Mouse (Mus musculus) CH12.LX (cell line): ENCODE results near the gene Gemin8.
A peak's percentile ranks its signal among the peaks of the same experiment; 100 is the strongest.

Experiments used
- CHD2 ChIP-seq: IDR thresholded peaks from 2 replicates; pipeline ENCODE4 v1.6.1; 2011; ENCODE audit warnings: low read length, improper control_type of control experiment
- CTCF ChIP-seq, 2 experiments: IDR thresholded peaks in 1 of 2; conservative IDR thresholded peaks in 1 of 2; 2 replicates each; pipeline ENCODE4 v1.5.1; 2011 to 2012; ENCODE audit warnings: low read depth in 2 of 2, low read length in 2 of 2, improper control_type of control experiment in 1 of 2, inconsistent platforms in 1 of 2, mild to moderate bottlenecking in 1 of 2, moderate library complexity in 1 of 2
- EP300 ChIP-seq: IDR thresholded peaks from 2 replicates; pipeline ENCODE4 v1.6.1; 2011; ENCODE audit warnings: low read length, improper control_type of control experiment
- GABPA ChIP-seq: IDR thresholded peaks from 2 replicates; pipeline ENCODE4 v1.6.1; 2012; ENCODE audit warnings: low read depth, low read length, improper control_type of control experiment, inconsistent platforms; ENCODE audit not compliant: insufficient replicate concordance
- JUN ChIP-seq: IDR thresholded peaks from 2 replicates; pipeline ENCODE4 v1.6.1; 2011; ENCODE audit warnings: low read depth, mild to moderate bottlenecking, low read length, improper control_type of control experiment, moderate library complexity; ENCODE audit not compliant: insufficient read depth
- JUND ChIP-seq: conservative IDR thresholded peaks from 2 replicates; pipeline ENCODE4 v1.6.1; 2011; ENCODE audit warnings: low read depth, low read length, improper control_type of control experiment
- MYC ChIP-seq: IDR thresholded peaks from 2 replicates; pipeline ENCODE4 v1.6.1; 2011; ENCODE audit warnings: low read depth, mild to moderate bottlenecking, improper control_type of control experiment, low read length
- NRF1 ChIP-seq: IDR thresholded peaks from 2 replicates; pipeline ENCODE4 v1.6.1; 2014; ENCODE audit warnings: low read depth, mild to moderate bottlenecking, inconsistent platforms, low read length, improper control_type of control experiment, moderate library complexity
- POLR2A ChIP-seq: IDR thresholded peaks from 2 replicates; pipeline ENCODE4 v1.6.1; 2011; ENCODE audit warnings: low read depth, mild to moderate bottlenecking, improper control_type of control experiment, low read length
- POLR2AphosphoS2 ChIP-seq: IDR thresholded peaks from 2 replicates; pipeline ENCODE4 v1.6.1; 2011; ENCODE audit warnings: low read depth, low read length, improper control_type of control experiment
- TCF12 ChIP-seq: IDR thresholded peaks from 2 replicates; pipeline ENCODE4 v1.6.1; 2014; ENCODE audit warnings: low read depth, mild to moderate bottlenecking, inconsistent platforms, low read length, improper control_type of control experiment
- ZKSCAN1 ChIP-seq: IDR thresholded peaks from 2 replicates; pipeline ENCODE4 v1.6.1; 2012; ENCODE audit warnings: low read depth, inconsistent platforms, low read length, improper control_type of control experiment, borderline replicate concordance

DNA sequence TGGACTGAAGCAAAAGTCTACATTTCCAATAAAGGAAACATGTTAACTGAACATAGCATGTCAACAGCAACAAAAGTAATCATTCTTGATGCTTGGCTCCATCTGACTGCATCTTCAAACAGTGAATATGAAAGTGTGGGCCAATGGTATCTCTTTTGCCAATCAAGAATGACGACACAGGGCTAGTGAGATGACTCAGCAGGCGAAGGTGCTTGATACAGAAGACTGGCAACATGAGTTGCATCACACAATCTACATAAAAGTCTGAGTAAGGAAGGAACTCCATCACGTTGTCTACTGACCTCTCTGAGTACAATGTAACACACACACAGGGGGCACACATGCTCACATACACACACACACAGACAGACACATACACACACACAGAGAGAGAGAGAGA is 59.5 kb downstream of the Gemin8 start:
- no peak for TF ChIP-seq CTCF (conservative IDR thresholded peaks at IDR 0.05 in 1 of 2, IDR thresholded peaks at IDR 0.05 in 1 of 2; ENCODE audit: low read depth in 2 of 2, low read length in 2 of 2)
- TF ChIP-seq POLR2AphosphoS2, result no peak
- no peak for TF ChIP-seq NRF1
- TF ChIP-seq POLR2A, result no peak
- TF ChIP-seq MYC, result no peak
- TF ChIP-seq ZKSCAN1, result no peak
- peak; percentile 48; the same call in 1 of the 2 replicates for TF ChIP-seq JUND
- no peak for TF ChIP-seq EP300
- TF ChIP-seq CHD2, result no peak
- no peak for TF ChIP-seq TCF12
- no peak for TF ChIP-seq GABPA
- TF ChIP-seq JUN, result peak; percentile 51; the same call in 1 of the 2 replicates
